9 mouse cellular contexts compared by ENCODE assay signal in the genomic region with DNA sequence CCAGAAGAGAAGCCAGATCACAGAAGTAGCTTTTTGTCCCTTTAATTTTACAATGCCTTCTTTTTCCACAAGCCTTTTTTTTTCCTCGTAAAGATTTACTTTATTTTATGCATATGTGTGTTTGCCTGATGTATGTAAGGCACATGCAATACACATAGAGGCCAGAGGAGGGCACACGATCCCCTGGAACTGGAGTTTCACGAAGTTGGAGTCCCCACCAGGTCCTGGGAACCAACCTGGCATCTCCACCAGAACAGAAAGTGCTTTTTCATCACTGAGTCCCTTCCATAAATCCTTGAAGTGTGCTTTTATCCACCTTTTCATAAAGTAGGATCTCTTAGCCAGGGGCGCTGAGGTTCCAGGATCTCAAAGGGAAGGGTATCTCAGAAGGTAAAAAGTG.
A peak's percentile ranks its signal among the peaks of the same experiment; 100 is the strongest.
DNase-seq lines count a peak whose midpoint lies in the region; ATAC-seq and TF ChIP-seq lines count a peak whose summit lies in the region.
"Had no signal": no experiment of that assay in that cellular context is flagged by ENCODE, and none has a peak within 500 bp of the region (broad histone marks: within the 10 kb centered on the region; RNA-seq: fewer than 3 reads in every experiment).

No protein-coding gene starts in this region.

- no peaks in the 10 kb centered on the region for H3K9me3 ChIP-seq in forebrain, embryonic 14.5 days (replicated peaks; ENCODE audit: control insufficient read depth, low read length)
- H3K9me3 ChIP-seq in forebrain, embryonic 15.5 days = no peaks in the 10 kb centered on the region

- no peak for TF ChIP-seq POLR2A in lung, adult 2 months (IDR thresholded peaks at IDR 0.05; ENCODE audit: borderline replicate concordance, extremely low read depth, low read depth, low read length)
- TF ChIP-seq POLR2A in bone marrow macrophage, adult 2 months (IDR thresholded peaks at IDR 0.05; ENCODE audit: borderline replicate concordance, low read depth, low read length) = no peak

- WGBS in forebrain, embryonic 14.5 days = 31% methylated on average over 4 of the region's 4 CpGs
- 44% methylated on average over 4 of the region's 4 CpGs for WGBS in forebrain, embryonic 15.5 days
- 45% methylated on average over 4 of the region's 4 CpGs for WGBS in lung, adult 2 months

- H3K27ac ChIP-seq in forebrain, embryonic 14.5 days (ENCODE audit: low read depth, low read length) = no peak overlapping the region
- H3K27ac ChIP-seq in forebrain, embryonic 15.5 days (replicated peaks) = no peak overlapping the region
- no peak overlapping the region for H3K27ac ChIP-seq in bone marrow macrophage, adult 2 months (ENCODE audit: insufficient read depth, low read depth, low read length)

- no peak overlapping the region for H3K4me2 ChIP-seq in forebrain, embryonic 14.5 days (ENCODE audit: low read length)
- no peak overlapping the region for H3K4me2 ChIP-seq in forebrain, embryonic 15.5 days (replicated peaks)

- no peak overlapping the region for H3K9ac ChIP-seq in forebrain, embryonic 14.5 days (ENCODE audit: low read length)
- no peak overlapping the region for H3K9ac ChIP-seq in forebrain, embryonic 15.5 days (replicated peaks)

- peak; percentile 51 for DNase-seq in forebrain, embryonic 14.5 days (ENCODE audit: low spot score)
- DNase-seq in lung, adult 2 months = no peak
- no peak for DNase-seq in lung, postnatal 25 days (ENCODE audit: low spot score)
- no peak for DNase-seq in yolk sac, embryonic 10.5 days (ENCODE audit: low spot score)
- no peak for DNase-seq in right cerebral cortex, postnatal 10 days (ENCODE audit: low spot score in 2 of 2)
- DNase-seq: gastrocnemius, postnatal 14 days had no signal

- H3K27me3 ChIP-seq in forebrain, embryonic 14.5 days (replicated peaks; ENCODE audit: control insufficient read depth, insufficient read depth, low read length) = no peaks in the 10 kb centered on the region
- H3K27me3 ChIP-seq in forebrain, embryonic 15.5 days = no peaks in the 10 kb centered on the region

- peak; percentile 35 for TF ChIP-seq CTCF in lung, adult 2 months (IDR thresholded peaks at IDR 0.05; ENCODE audit: insufficient read depth, low read length)
- TF ChIP-seq CTCF in bone marrow macrophage, adult 2 months (IDR thresholded peaks at IDR 0.05; ENCODE audit: low read depth, low read length) = 0 out of 2 replicates have a peak, but pooled peaks have one; percentile 13

- H3K36me3 ChIP-seq in forebrain, embryonic 14.5 days (ENCODE audit: control insufficient read depth, insufficient read depth, low read length) = no peaks in the 10 kb centered on the region
- H3K36me3 ChIP-seq in forebrain, embryonic 15.5 days = no peaks in the 10 kb centered on the region

- no peak overlapping the region for H3K4me3 ChIP-seq in forebrain, embryonic 14.5 days (ENCODE audit: low read depth, low read length)
- no peak overlapping the region for H3K4me3 ChIP-seq in forebrain, embryonic 15.5 days
- no peak overlapping the region for H3K4me3 ChIP-seq in lung, adult 2 months (replicated peaks; ENCODE audit: extremely low read depth, low read depth, low read length)
- no peak overlapping the region for H3K4me3 ChIP-seq in bone marrow macrophage, adult 2 months (ENCODE audit: insufficient read depth, low read length)

- H3K4me1 ChIP-seq in forebrain, embryonic 14.5 days (ENCODE audit: control insufficient read depth, insufficient read depth, low read length) = peaks cover 28% of the 10 kb centered on the region
- H3K4me1 ChIP-seq in forebrain, embryonic 15.5 days = peaks cover 40% of the 10 kb centered on the region
- H3K4me1 ChIP-seq in lung, adult 2 months (ENCODE audit: control insufficient read depth, insufficient read depth, low read length) = no peaks in the 10 kb centered on the region; the same call in 1 of the 2 replicates
- H3K4me1 ChIP-seq in bone marrow macrophage, adult 2 months (ENCODE audit: control insufficient read depth, insufficient read depth, low read length) = no peaks in the 10 kb centered on the region

- ATAC-seq in forebrain, embryonic 14.5 days = no peak
- ATAC-seq in forebrain, embryonic 15.5 days (replicated peaks) = no peak
- ATAC-seq in megakaryocyte, adult 5-6 weeks (ENCODE audit: poor library complexity, severe bottlenecking) = peak; percentile 62
